Mouse (Mus musculus) olfactory bulb, adult 2 months (tissue): ENCODE results near the gene Pdc.

Experiments used
- CTCF ChIP-seq: fragments of 200-500 bp; IDR thresholded peaks from 2 replicates; pipeline ENCODE4 v1.5.1; 2012; ENCODE audit warnings: low read depth, mild to moderate bottlenecking, low read length, moderate library complexity; ENCODE audit not compliant: insufficient read depth
- POLR2A ChIP-seq: fragments of 200-500 bp; IDR thresholded peaks from 2 replicates; pipeline ENCODE4 v1.6.1; 2012; ENCODE audit warnings: mild to moderate bottlenecking, low read depth, low read length, moderate library complexity; ENCODE audit not compliant: insufficient read depth

- TF ChIP-seq CTCF (no peak), POLR2A (no peak)
Measured at GRCm38 (mm10) chr1:150319205-150319604, at the start of gene Pdc.
